Mouse (Mus musculus): ENCODE measurements around the gene Imp4. TPM values are rescaled to one million over a fixed set of nuclear protein-coding genes. Genes with fewer than 3 reads are reported as not detected.

Imp4 gene
- polyA plus RNA-seq, 1 experiment: 70.5 TPM

DNA sequence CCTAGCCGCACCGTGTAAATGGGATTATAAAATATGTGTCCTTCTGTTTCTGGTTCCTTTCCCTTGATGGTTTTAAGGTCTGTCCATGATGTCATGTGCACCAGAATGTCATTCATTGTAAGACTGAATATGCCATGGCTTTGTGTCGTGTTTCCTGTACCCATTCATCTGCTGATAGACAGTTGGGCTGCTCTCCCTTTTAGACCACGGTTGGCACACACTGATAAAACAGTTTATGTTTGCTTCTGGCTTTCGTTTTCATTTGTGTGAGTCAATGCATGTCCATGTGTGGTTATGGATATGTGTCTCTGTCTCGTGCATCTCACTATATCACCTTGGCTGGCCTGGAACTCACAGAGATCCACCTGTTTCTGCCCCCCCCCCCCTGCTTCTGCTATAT lies 25.8 kb downstream of the Imp4 start:
- H3K27me3 ChIP-seq (ENCODE audit: control insufficient read depth, insufficient read depth, insufficient read length): no peaks in the 10 kb centered on the region
- no peaks in the 10 kb centered on the region for H3K79me3 ChIP-seq (ENCODE audit: low read depth)
- no peaks in the 10 kb centered on the region for H3K36me3 ChIP-seq (ENCODE audit: control insufficient read depth, insufficient read depth)
- no peak overlapping the region for H3ac ChIP-seq (ENCODE audit: control insufficient read depth, insufficient read length, low read depth)
- no peak overlapping the region for H3K4me3 ChIP-seq (ENCODE audit: insufficient read depth, poor library complexity, severe bottlenecking)
- H3K79me2 ChIP-seq (ENCODE audit: control insufficient read depth, insufficient read depth): no peaks in the 10 kb centered on the region
- TF ChIP-seq MYOD1 (IDR thresholded peaks at IDR 0.05; ENCODE audit: control insufficient read depth, insufficient read length, low read depth): no peak
- no peak for TF ChIP-seq CEBPB (IDR thresholded peaks at IDR 0.05; ENCODE audit: low read depth)
- TF ChIP-seq USF1 (IDR thresholded peaks at IDR 0.05; ENCODE audit: low read depth): no peak
- no peak for TF ChIP-seq MYOG (IDR thresholded peaks at IDR 0.05; ENCODE audit: control insufficient read depth, extremely low read depth, insufficient read length)
- no peak for TF ChIP-seq CTCF (IDR thresholded peaks at IDR 0.05; ENCODE audit: control insufficient read depth, insufficient read depth, insufficient read length)
- TF ChIP-seq MAX (IDR thresholded peaks at IDR 0.05): no peak
- TF ChIP-seq FOSL1 (IDR thresholded peaks at IDR 0.05; ENCODE audit: insufficient read depth, low read length, poor library complexity, severe bottlenecking): no peak

DNA sequence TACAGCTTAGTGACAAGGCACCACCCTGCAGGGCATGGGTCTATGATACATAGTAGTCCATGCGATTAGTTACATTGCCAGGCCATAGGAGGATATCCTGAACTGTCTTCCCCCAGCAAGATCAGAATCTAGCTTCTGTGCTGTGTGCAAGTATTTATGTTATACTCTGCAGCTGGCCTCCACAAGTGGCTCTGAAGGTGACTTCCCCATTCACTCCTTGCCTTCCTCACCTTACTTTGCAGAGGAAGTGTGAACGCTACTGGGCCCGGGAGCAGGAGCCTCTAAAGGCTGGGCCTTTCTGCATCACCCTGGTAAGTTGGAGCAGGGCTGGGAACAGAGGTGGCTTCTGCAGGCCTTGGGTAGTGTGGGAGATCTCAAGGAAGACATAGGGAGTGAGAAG lies 28.4 kb downstream of the Imp4 start:
- Histone ChIP-seq H3K79me3 (ENCODE audit: low read depth) (no peaks in the 10 kb centered on the region), H3K4me3 (ENCODE audit: insufficient read depth, poor library complexity, severe bottlenecking) (no peak overlapping the region), H3K27me3 (ENCODE audit: control insufficient read depth, insufficient read depth, insufficient read length) (peaks cover 21% of the 10 kb centered on the region), H3K79me2 (ENCODE audit: control insufficient read depth, insufficient read depth) (no peaks in the 10 kb centered on the region), H3K36me3 (ENCODE audit: control insufficient read depth, insufficient read depth) (no peaks in the 10 kb centered on the region), H3ac (ENCODE audit: control insufficient read depth, insufficient read length, low read depth) (no peak overlapping the region)
- no peak for TF ChIP-seq MYOD1 (IDR thresholded peaks at IDR 0.05; ENCODE audit: control insufficient read depth, insufficient read length, low read depth)
- TF ChIP-seq USF1 (IDR thresholded peaks at IDR 0.05; ENCODE audit: low read depth): no peak
- no peak for TF ChIP-seq CEBPB (IDR thresholded peaks at IDR 0.05; ENCODE audit: low read depth)
- TF ChIP-seq MAX (IDR thresholded peaks at IDR 0.05): no peak

DNA sequence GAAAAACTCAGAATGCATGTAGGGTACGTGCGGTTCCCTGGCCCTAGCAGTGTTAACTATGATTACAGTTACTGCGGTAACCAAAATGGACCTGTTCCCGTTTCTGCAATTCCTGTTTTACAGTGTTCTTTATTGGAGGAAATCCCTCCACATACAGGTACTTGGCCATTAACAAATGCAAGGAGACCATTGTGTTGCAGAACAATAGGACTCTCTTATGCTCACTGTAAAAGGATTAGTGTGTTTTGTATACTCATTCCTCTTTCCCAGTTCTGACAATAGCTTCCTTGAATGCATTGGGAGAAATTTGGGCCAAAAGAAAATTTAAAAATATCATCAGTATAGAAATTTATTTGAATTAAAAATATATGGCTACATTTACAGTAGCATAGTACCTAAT lies 28.8 kb downstream of the Imp4 start:
- H3ac ChIP-seq (ENCODE audit: control insufficient read depth, insufficient read length, low read depth): no peak overlapping the region
- TF ChIP-seq MYOG (IDR thresholded peaks at IDR 0.05; ENCODE audit: control insufficient read depth, extremely low read depth, insufficient read length) (no peak), CEBPB (IDR thresholded peaks at IDR 0.05; ENCODE audit: low read depth) (no peak), MAX (IDR thresholded peaks at IDR 0.05) (no peak), CTCF (IDR thresholded peaks at IDR 0.05; ENCODE audit: control insufficient read depth, insufficient read depth, insufficient read length) (no peak), USF1 (IDR thresholded peaks at IDR 0.05; ENCODE audit: low read depth) (no peak), FOSL1 (IDR thresholded peaks at IDR 0.05; ENCODE audit: insufficient read depth, low read length, poor library complexity, severe bottlenecking) (no peak), MYOD1 (IDR thresholded peaks at IDR 0.05; ENCODE audit: control insufficient read depth, insufficient read length, low read depth) (no peak)

DNA sequence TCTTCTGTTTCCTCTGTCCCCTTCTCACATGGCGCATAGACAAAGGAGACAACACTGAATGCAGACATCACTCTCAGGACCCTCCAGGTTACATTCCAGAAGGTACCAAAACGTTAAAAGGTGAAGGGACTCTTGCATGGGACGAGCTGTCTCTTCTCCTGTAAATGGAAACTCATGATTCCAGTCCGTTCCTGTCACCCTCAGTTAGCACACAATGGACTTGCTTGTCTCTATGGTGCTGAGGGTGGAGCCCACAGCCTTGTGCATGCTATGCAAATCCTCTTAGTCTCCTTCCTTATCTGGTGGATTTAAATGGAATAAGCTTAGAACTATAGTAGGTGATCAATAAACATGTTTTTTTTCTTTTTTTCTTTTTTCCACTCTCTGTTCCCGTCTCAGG lies 30.1 kb downstream of the Imp4 start:
- Histone ChIP-seq H3K79me2 (ENCODE audit: control insufficient read depth, insufficient read depth) (no peaks in the 10 kb centered on the region), H3K27me3 (ENCODE audit: control insufficient read depth, insufficient read depth, insufficient read length) (peaks cover 28% of the 10 kb centered on the region), H3K79me3 (ENCODE audit: low read depth) (no peaks in the 10 kb centered on the region), H3K36me3 (ENCODE audit: control insufficient read depth, insufficient read depth) (no peaks in the 10 kb centered on the region), H3K4me3 (ENCODE audit: insufficient read depth, poor library complexity, severe bottlenecking) (no peak overlapping the region), H3ac (ENCODE audit: control insufficient read depth, insufficient read length, low read depth) (no peak overlapping the region)
- TF ChIP-seq USF1 (IDR thresholded peaks at IDR 0.05; ENCODE audit: low read depth) (no peak), FOSL1 (IDR thresholded peaks at IDR 0.05; ENCODE audit: insufficient read depth, low read length, poor library complexity, severe bottlenecking) (no peak), MYOD1 (IDR thresholded peaks at IDR 0.05; ENCODE audit: control insufficient read depth, insufficient read length, low read depth) (no peak), MAX (IDR thresholded peaks at IDR 0.05) (no peak), MYOG (IDR thresholded peaks at IDR 0.05; ENCODE audit: control insufficient read depth, extremely low read depth, insufficient read length) (no peak)

More for the DNA sequence above, 28.8 kb downstream of the Imp4 start:
- peaks cover 25% of the 10 kb centered on the region for H3K27me3 ChIP-seq (ENCODE audit: control insufficient read depth, insufficient read depth, insufficient read length)
- no peaks in the 10 kb centered on the region for H3K79me3 ChIP-seq (ENCODE audit: low read depth)
- H3K79me2 ChIP-seq (ENCODE audit: control insufficient read depth, insufficient read depth): no peaks in the 10 kb centered on the region
- no peaks in the 10 kb centered on the region for H3K36me3 ChIP-seq (ENCODE audit: control insufficient read depth, insufficient read depth)
- H3K4me3 ChIP-seq (ENCODE audit: insufficient read depth, poor library complexity, severe bottlenecking): no peak overlapping the region

GRCm38 (mm10) chr1:34472427-34473300 lies 33.0 kb downstream of the Imp4 start:
- Histone ChIP-seq H3ac (ENCODE audit: control insufficient read depth, insufficient read length, low read depth) (no peak overlapping the region), H3K27me3 (ENCODE audit: control insufficient read depth, insufficient read depth, insufficient read length) (peaks cover 32% of the 10 kb centered on the region), H3K36me3 (ENCODE audit: control insufficient read depth, insufficient read depth) (no peaks in the 10 kb centered on the region), H3K79me3 (ENCODE audit: low read depth) (no peaks in the 10 kb centered on the region), H3K79me2 (ENCODE audit: control insufficient read depth, insufficient read depth) (no peaks in the 10 kb centered on the region), H3K4me3 (ENCODE audit: insufficient read depth, poor library complexity, severe bottlenecking) (no peak overlapping the region)
- TF ChIP-seq MYOG (IDR thresholded peaks at IDR 0.05; ENCODE audit: control insufficient read depth, extremely low read depth, insufficient read length): no peak
- TF ChIP-seq CEBPB (IDR thresholded peaks at IDR 0.05; ENCODE audit: low read depth): no peak
- no peak for TF ChIP-seq CTCF (IDR thresholded peaks at IDR 0.05; ENCODE audit: control insufficient read depth, insufficient read depth, insufficient read length)

Data from C2C12 (cell line).